Mouse (Mus musculus) granulocyte monocyte progenitor cell, adult 5-6 weeks (primary cell): ENCODE results near the gene Nsun7. TPM values are rescaled to one million over a fixed set of nuclear protein-coding genes. Genes with fewer than 3 reads are reported as not detected.
"Not testable (repeated sequence)": the region's sequence is repeated elsewhere in the genome, so short reads cannot be mapped to it uniquely, and the experiment has no call there.

Source experiments
- ATAC-seq: replicated peaks from 2 replicates; pipeline ENCODE4 v1.8.0; 2016; ENCODE audit warnings: mild to moderate bottlenecking, moderate TSS enrichment, inconsistent platforms; ENCODE audit not compliant: poor library complexity, severe bottlenecking
- total RNA-seq, 2 experiments: library from RNA; stranded (forward) in 1 of 2; stranded (reverse) in 1 of 2; fragments of 200-712, 200-1000 nt in 1 of 2; fragments of >200 nt in 1 of 2; fragmentation: Nextera tagmentation in 1 of 2; gene quantifications; 2 replicates each; pipeline ENCODE4 v1.2.3; 2014 to 2017

The Nsun7 gene
- not detected in 2 replicates for total RNA-seq (2014; fragmentation: Nextera tagmentation)
- total RNA-seq (2017): not detected in 2 replicates

DNA sequence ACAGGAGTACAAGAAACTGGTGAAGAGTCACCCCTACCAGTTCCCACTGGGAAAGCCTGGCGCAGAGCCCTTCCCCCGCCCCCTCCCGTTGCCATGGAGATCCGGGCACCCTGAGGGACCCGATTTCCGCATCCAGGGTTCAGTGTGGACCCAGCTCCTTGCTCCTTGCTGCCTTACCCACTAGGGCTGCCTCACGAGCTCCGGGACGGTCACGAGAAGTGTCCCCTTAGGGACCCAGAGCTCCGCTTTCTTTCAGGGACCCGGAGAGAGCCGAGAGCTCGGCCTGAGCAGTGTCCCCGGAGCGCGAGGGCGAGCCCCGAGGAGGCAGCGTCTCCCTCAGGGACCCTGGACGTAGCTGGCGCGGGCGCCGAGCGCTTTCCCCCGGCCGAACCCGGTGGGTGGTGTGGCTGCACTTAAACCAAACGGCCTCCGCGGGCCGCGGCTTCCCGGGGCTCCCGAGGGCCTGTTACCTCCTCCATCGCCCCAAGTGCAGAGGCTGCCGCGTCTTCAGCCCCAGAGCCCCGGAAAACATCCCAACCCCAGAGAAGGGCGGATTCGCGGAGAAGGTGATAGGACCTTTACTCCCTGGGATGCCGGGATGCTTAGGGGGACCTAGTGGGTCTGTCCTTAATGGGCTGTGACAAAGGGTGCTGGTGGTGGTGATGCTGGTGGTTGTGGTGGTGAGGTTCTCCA lies at the start of gene Nsun7:
Gene Nsun7, plus strand, starts transcription at position 142 of the 693 bp plus-strand sequence.
- peak; percentile 92 for ATAC-seq

GRCm38 (mm10) chr5:66214395-66214935 lies 45.2 kb upstream of the Nsun7 start:
- ATAC-seq: no peak

GRCm38 (mm10) chr5:66215569-66216277 lies 44.0 kb upstream of the Nsun7 start:
- no peak; the same call in 1 of the 2 replicates for ATAC-seq

- ATAC-seq: peak; percentile 53
These were observed 40.0 kb upstream of the Nsun7 start for GRCm38 (mm10) chr5:66219692-66220091.

- no peak for ATAC-seq
These were observed 39.1 kb upstream of the Nsun7 start for GRCm38 (mm10) chr5:66220620-66221019.

DNA sequence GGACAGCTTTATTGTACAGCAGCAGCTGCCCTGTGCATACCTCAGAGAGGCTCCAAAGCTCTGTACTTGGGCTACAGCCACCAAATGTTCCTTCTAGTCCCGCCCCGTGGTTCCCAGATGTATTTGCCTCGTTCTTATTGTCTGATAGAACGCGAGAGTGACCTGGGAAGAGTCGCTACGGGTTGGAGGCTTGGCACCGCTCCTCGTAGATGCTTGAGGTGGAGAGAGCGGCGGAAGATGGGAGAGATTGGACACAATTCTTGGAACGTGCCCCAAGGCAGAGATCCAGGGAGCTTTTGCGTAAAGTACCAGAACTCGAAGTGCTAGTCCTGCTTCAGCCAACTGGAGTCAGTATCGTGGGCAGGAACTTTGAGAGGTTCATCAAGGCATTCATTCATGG lies 36.8 kb upstream of the Nsun7 start:
- ATAC-seq: no peak

DNA sequence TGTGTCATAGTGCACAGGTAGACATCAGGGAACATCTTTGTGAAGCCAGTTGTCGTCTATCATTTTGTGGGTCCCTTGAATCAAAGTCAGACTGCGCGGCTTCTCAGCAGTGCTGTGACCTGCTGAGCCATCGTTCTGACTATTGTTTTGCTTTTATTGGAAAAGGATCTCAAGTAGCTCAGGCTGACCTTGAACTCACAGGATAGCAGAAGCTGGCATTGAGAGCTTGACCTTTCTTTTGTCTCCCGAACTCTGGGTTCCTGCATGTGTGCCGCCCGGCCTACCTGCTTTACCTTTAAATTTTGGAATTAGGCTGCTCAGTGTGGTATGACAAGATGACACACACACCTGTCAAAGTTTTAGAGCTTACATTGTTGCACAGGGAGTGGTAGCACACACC lies 33.2 kb upstream of the Nsun7 start:
- ATAC-seq: no peak

DNA sequence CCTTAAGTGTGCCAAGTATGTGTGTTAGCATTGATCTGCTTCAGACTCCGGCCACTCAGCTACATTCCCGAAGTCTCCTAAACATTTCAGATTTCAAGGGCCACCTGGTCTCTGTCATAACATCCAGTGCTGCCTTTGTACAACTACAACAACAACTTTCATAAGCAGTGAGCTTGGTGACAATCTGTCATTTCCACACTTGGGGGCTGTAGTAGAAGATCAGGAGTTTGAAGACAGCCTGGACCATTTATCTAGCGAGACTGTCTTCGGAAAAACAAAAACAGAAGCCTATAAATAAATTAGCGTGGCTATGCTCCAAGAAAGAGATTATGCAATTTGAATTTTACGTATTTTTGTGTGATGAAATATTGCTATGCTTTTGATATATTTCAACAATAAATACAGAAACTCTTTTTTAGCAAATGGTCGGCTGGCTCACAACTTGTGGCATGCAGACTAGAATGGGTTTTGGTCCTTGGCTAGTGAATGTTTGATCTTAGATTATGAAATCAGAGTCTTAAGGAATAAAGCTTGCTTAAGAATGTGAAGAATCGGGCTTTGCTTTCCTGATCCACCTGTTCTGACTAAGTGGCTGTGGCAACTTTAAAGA lies 27.9 kb upstream of the Nsun7 start:
- ATAC-seq: no peak

- ATAC-seq: no peak
These were observed 27.2 kb upstream of the Nsun7 start for GRCm38 (mm10) chr5:66232456-66232855.

DNA sequence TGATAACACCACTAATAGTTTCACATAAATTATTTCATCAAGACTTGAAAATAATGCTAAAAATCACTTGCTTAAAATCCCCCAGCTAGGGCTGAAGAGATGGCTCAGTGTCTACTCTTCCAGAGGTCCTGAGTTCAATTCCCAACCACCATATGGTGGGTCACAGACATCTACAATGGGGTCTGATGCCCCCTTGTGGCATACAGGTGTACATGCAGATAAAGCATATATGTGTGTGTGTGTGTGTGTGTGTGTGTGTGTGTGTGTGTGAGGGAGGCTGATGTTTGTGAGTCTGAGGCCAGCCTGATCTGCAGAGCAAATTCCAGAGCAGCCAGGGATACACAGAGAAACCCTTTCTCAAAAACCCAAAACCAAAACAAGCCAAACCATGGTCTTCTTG lies 17.8 kb upstream of the Nsun7 start:
- peak; percentile 74 for ATAC-seq

DNA sequence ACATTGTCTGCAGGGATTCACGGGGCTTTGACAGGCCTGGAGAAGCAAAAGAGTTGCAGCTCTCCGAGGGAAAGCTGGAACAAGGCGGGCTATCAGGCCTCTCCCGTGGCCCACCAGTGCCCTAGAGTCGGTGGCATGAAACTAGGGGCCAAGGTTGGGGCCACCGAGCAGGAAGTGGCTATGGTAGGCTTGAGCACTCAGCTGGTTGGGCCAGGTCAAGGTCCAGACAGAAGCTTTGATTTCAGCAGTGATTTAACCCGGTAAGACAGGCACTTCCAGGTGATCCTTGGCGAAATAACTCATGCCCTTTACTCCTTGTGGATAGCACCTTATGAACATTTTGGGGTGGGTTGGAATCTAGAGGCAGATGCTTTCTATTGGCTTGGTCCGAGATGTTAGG lies 16.2 kb upstream of the Nsun7 start:
- no peak for ATAC-seq

DNA sequence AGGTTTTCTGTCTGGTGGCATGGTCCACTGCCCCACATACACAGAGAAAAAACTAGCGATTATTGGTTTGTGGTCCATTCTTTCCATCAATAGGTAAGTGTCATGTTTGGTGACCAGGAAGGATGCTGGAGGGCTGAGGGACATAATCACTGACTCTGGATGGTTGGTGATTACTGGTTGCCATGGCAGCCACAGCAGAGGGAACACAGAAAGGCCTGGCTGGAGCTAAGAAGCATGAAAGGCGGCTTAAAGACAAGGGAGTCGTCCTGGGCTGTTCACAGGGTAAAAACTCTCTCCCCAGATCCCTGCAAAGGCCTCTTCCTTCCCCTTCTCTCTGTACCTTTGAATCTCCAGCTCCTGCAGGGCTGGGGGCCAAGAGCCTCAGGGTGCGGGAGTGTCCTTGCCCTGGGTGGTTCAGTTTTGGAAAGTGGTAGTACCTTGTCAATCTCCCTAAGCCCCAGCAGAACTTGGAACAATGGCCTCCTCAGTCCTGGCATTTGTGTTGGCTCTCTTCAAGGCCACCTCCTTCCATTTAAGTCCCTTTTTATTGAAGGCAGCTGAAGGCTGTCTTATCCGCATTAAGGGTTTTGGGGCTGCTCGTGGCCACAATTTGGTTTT lies 15.5 kb upstream of the Nsun7 start:
- no peak for ATAC-seq

DNA sequence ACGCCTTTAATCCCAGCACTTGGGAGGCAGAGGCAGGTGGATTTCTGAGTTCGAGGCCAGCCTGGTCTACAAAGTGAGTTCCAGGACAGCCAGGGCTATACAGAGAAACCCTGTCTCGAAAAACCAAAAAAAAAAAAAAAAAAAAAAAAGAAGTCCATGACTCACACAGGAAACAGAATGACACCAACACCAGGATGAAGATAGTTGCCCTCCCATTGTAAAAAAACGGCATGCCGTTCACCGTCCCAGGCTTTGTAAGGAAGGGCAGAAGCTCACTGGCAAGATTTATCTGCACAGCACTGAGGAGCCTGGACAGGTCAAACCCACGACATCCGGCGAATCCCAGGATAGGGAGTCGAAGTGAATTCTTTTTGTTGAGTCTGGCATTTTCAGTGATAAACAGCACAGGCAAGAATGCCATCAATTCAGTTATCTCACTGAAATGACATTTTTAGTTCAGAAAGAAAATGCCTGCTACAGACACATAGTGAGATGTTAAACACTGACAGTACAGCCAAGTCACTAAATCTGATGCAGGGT lies 13.7 kb upstream of the Nsun7 start:
- peak; percentile 46; the same call in 1 of the 2 replicates for ATAC-seq

GRCm38 (mm10) chr5:66253219-66253618 lies 6.5 kb upstream of the Nsun7 start:
- ATAC-seq: no peak

- ATAC-seq: no peak
These were observed 4.7 kb upstream of the Nsun7 start for GRCm38 (mm10) chr5:66255044-66255443.

- no peak for ATAC-seq
These were observed 697 bp upstream of the Nsun7 start for GRCm38 (mm10) chr5:66259000-66259399.

DNA sequence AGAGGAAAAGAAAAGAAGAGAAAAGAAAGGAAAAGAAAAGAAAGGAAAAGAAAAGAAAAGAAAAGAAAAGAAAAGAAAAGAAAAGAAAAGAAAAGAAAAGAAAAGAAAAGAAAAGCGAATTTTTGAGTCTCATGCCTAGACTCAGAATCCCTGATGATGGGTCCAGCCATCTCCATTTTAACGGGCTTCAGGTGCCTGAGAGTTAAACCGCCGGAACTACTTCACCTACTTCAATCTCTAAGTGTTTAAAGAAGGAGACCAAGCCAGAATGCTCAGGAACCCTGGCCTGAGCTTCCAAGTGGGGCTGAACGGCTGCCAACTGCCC lies 304 bp upstream of the Nsun7 start:
- ATAC-seq: not testable (repeated sequence)

DNA sequence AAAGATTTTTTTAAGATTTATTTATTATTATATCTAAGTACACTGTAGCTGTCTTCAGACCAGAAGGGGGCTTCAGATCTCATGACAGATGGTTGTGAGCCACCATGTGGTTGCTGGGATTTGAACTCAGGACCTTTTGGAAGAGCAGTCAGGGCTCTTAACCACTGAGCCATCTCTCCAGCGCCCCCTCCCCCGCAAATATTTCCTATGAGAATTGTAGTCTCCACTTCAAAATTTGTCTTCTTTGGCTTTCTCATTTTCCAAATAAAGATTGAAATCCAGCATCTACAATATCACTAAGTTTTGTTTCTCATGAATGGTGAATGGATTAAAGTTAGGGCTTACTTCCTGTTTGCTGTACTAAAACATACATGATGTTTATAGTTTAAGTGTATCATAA lies 2.8 kb downstream of the Nsun7 start:
- no peak for ATAC-seq

- no peak for ATAC-seq
These were observed 3.7 kb downstream of the Nsun7 start for GRCm38 (mm10) chr5:66263398-66263797.

DNA sequence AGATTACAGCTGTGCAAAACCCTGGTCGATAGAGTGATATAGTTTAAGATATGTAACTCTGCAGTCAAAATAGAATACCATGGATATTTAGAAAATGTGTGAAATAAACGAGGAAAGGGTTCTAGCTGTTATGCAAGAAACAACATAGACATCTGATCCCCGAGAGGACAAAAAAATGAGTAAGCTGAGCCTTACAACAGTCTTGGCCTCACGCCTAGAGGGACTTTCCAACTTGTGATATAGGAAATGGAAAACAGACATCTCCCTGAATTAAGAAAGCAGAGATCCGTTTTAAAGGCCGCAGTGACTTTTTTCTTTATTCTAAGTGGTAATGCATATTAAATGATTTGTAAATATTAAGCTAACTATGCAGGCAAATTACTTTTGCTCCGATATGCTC lies 9.9 kb downstream of the Nsun7 start:
- ATAC-seq: no peak

- peak; percentile 25; the same call in 1 of the 2 replicates for ATAC-seq
These were observed 11.4 kb downstream of the Nsun7 start for GRCm38 (mm10) chr5:66271141-66271540.
